Mouse (Mus musculus) spleen, postnatal 14 days (tissue): ENCODE data around the gene Gltp.
A peak's percentile ranks its signal among the peaks of the same experiment; 100 is the strongest.

Experiments
- DNase-seq, 2 experiments: peaks; one replicate each; pipeline ENCODE4 v3.0.0; 2021 to 2022; ENCODE audit warnings: low spot score in 2 of 2

The Gltp gene

DNA sequence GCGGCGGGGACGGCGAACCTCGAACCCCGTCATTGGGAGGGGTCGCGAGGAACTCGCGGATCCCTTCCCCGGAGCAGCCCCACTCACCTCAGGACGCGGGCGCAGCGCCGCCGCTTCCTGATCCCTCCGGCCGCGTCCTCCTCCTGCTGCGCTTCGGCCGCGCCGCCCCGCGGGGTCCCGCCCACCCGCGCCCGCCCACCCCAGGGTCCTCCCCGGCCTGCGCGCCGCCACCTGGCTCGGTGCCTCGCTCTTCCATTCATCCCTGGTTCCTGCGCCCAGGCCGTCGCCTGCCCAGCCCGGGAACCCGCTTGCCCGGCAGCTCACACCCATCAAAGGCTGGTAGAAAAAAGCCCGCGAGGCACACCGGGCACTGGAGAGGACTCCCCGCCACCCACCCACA is 32.5 kb downstream of the Gltp start, which contains the start of gene Trpv4:
Gene Trpv4, minus strand, starts transcription at position 167 of the 400 bp plus-strand sequence.
- no peak for DNase-seq

DNA sequence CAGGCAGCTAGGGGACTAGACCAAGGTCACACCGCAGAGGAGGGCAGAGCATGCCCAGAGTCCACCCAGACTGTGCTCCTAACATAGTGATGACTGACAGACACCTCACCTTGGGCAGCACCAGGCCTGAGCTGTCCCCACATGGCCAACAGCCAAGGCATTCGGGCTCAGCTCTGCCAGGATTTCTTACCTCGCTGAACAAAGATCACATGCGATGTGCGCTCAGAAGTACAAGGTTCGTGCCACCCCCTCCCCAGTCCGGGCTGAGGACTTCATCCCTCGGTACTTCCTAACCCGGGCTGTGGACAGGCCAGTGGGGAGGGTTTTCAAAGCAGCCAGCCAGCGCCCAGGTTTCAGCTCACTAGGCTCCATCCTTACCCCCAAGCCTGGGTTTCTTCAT is 33.4 kb downstream of the Gltp start:
- no peak for DNase-seq

DNA sequence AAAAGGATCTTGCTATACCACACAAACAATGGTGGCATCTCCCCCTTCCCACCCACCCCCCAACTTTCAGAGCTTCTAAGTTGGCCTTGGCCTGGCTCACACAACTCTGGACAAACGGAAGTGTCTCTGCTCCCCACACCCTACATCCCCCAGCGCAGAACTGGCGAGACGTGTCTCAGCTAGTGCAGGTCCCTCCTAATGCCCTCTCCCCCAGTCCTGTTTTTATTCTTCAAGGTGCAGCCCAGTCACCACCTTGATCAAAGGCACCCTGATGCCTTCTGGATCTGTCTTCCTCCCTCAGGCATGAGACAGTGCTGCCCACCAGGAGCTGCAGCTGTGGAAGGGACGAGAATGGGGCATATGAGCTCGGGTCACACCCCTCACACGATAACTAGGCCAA is 34.5 kb downstream of the Gltp start:
- no peak for DNase-seq

DNA sequence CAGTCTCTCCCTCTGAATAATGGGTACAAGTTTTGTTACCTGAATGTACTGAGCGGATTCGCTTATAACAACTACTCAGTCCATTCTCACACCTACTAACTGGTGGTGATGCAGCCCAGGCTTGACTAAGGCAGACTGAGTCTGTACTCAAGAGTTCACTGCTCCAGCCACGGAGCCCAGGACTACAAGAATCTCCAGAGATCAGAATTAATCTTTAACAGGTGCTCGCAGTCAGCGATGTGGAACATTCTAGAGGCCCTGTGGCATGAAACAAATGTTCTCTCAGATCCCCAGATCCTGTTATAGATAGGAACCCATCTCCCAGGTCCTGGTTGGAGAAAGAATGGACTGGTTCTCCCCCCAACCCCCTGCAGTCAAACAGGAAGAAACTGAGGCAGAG is 35.1 kb downstream of the Gltp start:
- DNase-seq: no peak

DNA sequence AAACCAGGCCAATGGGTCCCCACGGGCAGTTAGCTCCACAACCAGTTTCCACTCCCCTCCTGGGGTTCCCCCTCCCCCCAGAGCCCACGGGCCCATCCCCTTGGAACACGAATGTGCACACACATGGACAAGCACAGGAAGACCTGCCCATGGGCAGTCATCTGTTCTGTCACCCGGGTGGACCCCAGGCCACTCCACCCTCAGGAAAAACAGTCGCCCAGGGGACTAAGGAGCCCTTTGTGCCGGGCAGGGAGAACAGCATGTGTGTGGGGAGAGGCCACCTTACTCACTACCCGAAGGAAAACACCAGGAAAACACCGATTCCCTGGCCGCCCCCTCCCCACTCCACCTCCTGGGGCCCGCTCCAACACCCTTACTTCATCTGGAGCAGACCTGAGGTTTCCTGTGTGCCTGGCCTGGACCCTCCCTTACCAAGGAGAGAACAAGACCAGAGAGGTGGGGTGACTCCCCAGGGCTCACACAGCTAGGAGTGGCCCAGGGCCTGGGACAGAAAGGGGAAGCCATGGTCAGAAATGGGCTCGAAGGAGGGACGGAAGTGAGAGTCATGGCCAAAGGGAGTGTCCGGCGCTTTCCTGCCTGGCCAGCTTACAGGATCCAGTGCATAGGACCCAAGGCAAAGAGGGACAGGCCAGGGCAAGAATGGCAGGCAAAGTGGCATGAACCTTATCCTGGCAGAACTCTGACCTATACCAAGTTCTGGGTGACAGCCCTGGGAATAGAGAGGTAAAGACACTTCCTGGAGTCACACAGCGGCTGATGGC is 36.9 kb downstream of the Gltp start:
- no peak for DNase-seq

DNA sequence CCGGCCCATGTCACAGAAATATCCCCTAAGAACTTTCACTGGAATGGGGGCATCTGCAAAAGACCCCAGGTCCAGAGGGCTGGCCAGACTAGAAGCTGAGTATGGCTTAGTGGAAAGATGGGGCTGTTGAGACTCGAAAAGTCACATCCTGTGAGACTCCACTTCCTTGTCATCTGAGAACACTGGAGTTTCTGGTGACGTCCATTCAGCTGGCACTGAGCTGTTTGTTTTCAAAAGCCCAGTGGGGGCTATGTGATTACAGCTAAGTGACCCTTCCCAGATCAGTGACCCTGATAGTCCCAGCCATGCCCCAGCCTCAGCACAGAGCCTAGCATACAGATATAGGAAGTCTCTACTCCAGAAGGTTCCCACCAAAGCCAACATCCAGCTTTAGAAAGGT is 39.3 kb downstream of the Gltp start:
- no peak for DNase-seq

DNA sequence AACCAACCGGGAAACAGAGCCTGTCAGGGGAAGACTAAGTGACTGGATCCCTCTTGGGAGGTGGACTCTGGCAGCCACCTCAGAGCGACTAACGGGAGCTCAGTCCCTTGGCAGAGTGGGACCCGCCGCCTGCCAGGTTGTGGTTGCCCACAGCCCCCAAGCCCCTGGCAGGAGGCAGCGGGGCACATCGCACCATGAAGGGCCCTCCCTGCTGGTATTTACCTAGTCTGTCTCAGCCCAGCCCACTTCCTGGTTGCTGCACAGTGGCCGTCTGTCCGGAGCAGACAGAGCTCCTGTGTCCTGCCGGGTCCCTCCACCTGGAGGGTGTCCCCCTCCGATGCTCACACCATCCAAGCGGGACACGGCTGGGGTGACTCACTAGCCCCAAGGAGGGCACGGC is 39.8 kb downstream of the Gltp start:
- DNase-seq: no peak

DNA sequence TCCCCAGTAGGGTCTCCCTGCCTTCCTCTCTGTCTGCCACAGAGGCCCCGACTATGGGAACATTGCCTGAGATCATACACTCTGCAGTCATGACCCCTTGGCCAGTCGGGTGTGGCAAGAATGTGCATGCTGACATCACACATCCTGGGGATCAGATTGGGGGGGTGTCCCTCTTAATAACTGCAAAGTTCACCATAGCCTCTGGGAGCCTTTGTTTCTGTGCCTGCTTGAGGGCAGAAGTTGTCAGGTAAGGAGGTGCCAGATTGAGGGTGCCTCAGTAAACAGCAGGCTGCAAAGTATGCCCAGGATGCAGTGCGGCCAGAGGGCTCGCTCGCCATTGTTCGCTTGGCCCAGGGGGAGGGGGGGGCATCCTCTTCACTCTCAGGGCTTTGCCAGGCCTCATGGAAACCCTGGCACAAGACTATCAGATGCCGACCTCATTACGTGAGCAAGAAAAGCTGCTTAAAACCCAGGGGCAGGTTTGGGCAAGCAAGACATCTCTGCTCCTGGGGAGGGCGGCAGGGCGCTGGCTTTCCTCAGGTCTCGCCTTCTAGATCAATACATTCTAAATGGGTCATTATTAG is 42.0 kb downstream of the Gltp start:
- DNase-seq: no peak

DNA sequence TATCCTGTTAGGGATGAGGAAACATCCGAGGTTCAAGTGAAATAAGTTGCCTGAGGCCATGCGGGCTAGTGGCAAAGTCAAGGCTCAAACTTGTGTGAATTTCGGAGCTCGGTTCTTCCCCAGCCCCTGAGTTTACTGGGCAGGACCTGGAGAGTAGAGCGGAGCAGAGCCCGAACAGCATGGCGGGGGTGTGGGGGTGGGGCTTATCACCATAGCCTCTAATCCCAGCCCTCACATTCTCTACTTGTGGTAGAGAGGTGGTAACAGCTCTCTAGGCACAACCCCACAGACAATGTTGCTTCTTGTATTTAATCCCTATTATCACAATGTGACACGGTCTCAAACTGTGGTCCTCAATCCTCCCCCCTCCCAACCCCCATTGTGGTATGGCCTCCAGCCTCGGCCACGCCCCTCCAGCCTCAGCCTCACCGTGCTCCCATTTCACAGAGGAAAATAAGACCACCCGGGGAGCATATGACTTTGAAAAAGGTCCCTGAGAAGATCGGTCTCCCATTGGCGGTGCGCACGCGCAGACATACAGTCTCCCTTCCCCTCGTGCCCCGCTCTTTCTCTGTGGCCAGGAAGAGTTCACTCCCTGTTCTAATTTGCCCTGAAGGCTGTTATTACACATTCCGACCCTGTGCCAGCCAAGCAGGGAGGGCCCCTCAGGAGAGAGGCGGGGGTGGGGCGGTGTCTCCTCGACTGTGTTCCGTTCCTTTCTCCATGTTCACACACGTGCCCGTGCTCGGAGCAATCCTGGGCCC is 43.4 kb downstream of the Gltp start:
- DNase-seq: no peak

DNA sequence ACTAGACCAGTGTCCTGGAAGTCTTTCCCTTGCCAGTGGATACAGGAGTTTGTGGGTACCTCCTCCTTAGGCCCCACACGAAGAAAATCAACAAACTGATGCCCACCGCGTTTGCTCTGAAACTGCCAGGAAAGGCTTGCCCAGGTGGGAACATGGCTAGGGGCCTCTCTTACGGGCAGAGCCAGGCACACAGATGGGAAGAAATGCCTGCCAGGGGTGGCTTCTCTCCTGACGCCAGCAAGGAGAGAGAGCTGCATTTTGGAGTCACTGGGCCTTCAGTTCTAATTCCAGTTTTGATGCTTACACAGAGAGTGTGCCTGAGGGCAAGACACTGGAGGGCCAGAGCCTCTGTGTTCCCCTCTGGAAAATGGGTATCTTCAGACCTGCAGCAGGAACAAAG is 44.9 kb downstream of the Gltp start:
- no peak for DNase-seq

DNA sequence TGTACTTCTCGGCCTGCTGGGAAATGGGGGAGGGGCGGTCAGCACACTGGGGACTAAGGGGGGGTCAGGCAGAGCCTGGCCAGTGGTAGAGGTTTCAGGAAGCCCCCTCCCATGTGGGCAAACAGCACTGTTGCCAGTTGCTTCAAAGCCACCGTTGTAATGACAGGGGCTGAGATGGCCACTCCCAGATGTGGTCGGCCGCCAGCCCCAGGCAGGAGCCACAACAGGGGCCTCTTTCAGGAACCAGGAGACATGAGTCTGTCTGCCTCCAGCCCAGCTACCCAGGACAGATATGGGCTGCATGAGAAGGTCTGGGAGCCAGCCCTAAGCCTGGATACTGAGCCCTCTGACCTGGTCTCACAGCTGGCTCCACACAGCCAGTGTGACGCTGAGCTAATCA is 45.9 kb downstream of the Gltp start:
- DNase-seq: no peak

DNA sequence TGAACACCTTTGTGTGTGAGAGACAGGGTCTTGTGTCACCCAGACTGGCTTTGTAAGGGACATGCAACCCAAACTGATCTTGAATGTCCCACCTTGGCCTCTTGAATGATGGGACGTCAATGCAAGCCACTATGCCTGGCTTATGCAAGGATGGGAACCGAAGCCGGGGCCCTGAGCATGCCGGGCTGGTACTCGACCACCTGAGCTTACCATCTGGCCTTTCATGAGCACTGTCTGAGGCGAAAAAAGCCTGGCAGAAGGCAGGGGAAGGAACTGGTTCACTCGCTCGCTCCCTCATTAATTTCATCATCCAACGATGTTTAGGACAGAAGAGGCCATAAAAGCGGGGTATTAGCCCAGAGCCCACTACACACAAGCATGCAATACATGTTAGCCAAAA is 50.0 kb downstream of the Gltp start:
- no peak for DNase-seq

DNA sequence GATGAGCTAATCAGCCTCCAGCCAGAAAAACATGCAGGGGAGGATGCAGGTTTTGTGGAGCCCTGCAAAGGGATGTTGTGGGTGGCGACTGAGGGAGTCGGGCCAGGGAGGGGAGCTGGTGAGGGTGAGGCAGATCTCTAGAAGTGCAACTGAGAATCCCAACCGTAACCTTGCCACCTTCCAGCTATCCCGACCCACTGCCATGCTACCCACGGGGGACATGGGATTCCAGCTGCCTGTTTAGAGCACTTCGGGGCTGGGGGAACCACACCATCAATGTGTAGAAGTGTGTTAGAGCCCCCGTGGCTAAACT is 51.2 kb downstream of the Gltp start:
- DNase-seq: no peak

DNA sequence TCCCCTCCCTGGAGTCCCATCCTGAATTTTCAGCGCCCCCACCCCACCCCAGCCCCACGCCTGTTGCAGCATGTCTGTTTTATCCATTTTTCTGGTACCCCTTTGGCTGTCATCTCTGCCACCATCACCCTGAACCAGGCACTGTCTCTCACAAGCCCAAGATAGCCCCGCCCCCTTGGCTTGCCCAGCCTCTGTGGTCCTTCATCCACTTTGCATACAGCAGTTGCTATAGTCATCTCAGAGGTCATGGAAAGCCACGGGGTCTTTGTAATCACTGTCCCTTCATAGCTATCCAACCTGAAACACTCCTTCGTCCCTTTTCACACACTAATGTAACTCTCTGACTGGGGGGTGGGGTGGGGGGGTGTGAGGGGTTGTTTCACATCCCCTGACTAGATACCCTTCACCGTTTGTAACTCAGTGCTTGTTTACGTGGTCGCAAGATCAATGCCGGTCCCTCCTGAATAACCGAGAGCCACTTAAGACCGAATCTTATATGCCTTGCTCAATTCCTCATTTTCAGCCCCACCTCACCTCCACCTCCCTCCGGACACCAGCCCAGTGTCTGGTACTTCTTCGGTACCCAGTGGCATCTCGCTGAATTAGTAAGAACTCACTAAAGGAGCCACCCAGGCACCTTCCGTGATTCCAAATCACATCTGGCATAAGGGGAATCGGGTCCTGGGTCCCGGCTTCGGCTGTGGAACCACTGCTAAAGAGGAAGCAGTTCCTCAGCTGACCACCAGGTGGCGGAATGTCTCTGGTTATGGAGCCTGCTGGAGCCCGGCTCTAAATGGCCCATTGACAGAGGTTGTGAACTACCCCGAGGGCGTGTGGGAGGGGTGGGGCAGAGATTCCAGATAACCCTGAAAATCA is 51.8 kb downstream of the Gltp start:
- peak; percentile 67 to 83 for DNase-seq

DNA sequence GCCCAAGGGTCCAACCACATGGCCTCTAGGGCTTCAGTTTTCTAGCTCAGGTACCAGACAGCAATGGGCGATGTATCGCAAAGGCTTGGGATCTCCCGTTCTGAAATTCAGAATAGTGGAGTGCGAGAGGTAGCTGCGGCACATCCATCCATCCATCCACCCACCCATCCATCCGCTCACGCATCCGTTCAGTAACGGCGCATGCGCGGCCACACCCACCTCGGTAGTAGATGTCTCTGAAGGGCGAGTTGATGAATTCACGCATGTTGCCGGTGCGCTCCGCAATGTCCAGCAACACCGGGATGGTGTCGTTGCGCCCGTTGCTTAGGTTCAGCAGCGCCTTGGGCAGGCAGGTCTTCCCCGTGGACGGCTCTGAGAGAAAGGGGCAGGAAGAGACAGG is 54.7 kb downstream of the Gltp start:
- DNase-seq: no peak

DNA sequence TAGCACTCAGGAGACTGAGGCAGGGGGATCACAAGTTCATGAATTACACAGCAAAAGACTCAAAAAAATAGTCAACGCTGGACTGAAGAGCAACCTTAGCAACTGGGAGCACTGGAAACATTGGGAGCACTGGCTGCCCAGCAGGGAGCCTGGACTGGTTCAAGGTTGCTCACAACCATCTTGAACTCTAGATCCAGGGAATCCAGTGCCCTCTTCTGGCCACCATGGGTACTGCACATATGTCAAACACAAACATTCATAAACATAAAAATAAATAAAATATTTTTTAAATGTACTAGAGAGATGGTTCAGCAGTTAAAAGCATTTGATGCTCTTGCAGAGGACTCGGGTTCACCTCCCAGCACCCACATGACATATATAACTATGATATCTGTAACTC is 59.4 kb downstream of the Gltp start:
- peak in 1 of 2 experiments; percentile 29 for DNase-seq

DNA sequence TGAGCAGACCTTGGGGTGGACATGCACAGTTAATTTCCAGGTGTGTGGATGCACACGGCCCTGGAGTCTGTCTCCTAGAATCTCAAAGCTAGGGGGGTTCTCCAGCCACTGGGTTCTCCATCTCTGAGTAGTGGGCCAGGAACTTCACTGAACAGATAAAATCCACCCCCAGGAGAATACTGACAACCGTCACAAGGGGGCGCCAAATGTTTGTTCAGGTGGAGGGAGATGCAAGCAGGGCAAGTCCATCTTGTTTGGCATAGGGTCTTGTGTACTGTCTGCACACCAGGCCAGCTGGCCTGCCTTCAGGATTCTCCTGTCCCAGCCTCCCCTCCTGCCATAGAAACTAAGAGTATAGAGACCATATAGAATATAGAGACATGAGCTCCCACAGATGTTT is 65.2 kb downstream of the Gltp start:
- peak in 1 of 2 experiments; percentile 71 for DNase-seq

DNA sequence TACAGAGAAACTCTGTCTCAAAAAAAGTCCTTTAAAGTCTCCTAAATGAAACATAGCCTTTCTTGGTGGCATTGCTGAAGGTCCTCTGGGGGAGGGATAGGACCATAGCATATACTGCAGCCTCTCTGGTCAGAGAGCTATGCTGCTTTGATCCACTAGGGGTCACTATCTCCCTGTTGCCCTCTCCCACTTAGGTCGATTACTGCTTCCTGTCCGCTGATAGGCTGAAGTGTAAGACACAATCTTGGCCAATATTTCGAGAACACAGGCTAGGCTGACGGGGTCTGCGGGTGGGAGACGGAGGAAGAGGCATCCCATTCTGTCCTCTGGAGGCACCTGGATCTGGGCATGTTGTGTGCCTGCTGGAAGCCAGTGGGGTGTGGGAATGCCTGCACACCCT is 70.5 kb downstream of the Gltp start:
- DNase-seq: no peak
